Mouse (Mus musculus) testis, adult 2 months (tissue): ENCODE results near the gene Gk5.
"Not testable (repeated sequence)": the region's sequence is repeated elsewhere in the genome, so short reads cannot be mapped to it uniquely, and the experiment has no call there.

Experiments used
- CTCF ChIP-seq: fragments of 200-500 bp; IDR thresholded peaks from 2 replicates; pipeline ENCODE4 v1.5.1; 2012; ENCODE audit warnings: low read depth, mild to moderate bottlenecking, inconsistent platforms, low read length, moderate library complexity; ENCODE audit not compliant: control insufficient read depth, insufficient read depth, insufficient replicate concordance
- POLR2A ChIP-seq: fragments of 200-500 bp; IDR thresholded peaks from 2 replicates; pipeline ENCODE4 v1.6.1; 2012; ENCODE audit warnings: low read depth, mild to moderate bottlenecking, inconsistent platforms, low read length, moderate library complexity; ENCODE audit not compliant: control insufficient read depth

GRCm38 (mm10) chr9:96088456-96088855 is 30.7 kb upstream of the Gk5 start:
- not testable (repeated sequence) for TF ChIP-seq CTCF, POLR2A
